Mouse (Mus musculus): ENCODE measurements around the gene Spint1.

Spint1 gene

DNA sequence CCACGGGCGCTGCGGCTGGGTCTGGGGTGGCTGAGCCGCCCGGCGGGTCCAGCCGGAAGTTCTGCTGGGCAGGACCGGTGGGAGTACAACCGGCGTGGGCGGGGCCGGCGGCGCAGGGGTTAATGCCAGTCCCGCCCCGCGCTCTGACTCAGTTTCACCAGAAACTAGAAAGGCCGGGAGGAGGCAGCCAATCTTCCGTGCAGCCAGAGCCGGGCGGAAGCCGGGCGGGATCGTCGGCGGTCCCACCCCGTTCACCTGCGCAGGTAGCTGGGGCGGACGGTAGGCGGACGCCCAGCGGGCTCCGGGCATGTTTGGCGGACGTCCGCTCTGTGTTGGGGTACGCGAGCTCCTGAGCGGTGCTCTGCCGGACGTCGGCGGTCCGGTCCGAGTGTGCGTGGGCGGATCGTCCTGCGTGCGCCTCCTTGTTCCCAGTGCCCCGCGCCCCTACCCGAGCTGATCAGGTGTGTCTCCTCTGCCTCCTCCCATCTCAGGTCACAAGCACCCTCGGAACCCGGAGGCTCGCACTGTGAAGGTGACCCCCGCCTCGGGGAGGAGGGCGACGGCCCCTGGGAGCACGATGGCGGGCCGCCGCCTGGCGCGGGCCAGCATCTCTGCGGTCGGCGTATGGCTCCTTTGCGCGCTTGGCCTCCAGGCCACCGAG, at the start of gene Spint1:
TSS of gene Spint1 (plus strand) at position 153 of the 661 bp plus-strand sequence.
- in situ Hi-C loops (cut with MseI, MboI), result no loop called here

- in situ Hi-C loops (cut with MseI, MboI), result loop anchor here (5.0 kb wide), 1 partner anchor 37 kb away; no protein-coding TSS in a partner anchor
Measured at GRCm38 (mm10) chr2:119189029-119189710, 48.0 kb upstream of the Spint1 start.

DNA sequence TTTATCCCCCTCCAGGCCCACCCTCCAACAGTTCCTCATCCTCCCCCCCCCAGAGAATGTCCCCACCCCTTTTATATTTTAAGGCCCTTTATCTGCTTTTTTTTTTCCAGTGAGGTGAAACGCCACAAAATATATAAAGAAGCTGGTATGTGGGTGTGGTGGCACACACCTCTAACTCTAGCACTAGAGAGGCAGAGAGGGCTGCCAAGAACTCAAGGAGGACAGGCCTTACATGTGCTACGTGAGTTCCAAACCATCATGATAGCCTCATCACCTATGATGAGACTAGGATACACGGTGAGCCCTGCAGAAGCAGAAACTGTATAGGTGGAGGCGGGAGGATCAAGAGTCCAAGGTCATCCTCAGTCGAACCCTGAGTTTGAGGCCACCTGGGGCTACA, 46.2 kb upstream of the Spint1 start:
- in situ Hi-C loops (cut with MseI, MboI), result no loop called here

DNA sequence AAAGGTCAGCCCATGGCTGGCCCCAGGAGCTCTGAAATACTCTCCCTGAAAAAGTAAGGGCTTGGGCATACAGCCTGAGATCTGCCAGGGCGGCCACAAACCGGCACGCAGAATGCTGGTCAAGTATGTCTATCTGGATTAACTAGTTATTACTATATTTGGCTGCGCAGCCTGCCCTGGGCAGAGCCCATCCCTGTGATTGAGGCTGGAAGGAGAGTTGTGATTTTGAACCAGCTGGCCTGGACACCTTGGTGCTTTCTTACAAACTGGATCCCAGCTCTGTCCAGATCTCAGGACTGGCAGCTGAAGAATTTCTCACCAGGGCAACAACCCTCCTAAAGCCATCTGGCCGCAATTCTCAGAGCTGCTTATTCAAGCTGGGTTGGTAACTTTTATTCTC, 43.0 kb upstream of the Spint1 start:
- in situ Hi-C loops (cut with MseI, MboI), result no loop called here

- in situ Hi-C loops (cut with MseI, MboI), result no loop called here
Measured at GRCm38 (mm10) chr2:119196316-119197108, 40.6 kb upstream of the Spint1 start.

GRCm38 (mm10) chr2:119197493-119197892, 39.7 kb upstream of the Spint1 start:
- in situ Hi-C loops (cut with MseI, MboI), result no loop called here

DNA sequence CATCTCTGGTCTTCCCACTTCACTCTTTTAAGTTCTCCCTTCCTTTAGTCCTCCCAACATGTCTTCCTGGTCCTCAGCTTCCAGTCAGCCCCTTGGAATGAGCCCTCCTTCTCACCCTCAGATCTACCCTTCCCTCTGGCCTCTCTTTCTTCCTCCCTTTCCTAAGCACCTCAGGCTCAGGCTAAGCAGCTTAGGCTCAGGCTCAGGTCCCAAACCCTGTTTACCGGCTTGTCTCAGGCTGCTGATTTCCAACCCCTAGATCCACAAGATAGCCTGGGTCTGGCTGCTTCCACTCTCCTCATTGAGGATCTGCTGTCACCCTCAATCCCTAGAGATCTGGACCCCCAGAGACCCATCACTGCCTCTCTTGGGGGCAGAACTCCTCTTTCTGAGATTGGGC, 39.1 kb upstream of the Spint1 start:
- in situ Hi-C loops (cut with MseI, MboI), result no loop called here

DNA sequence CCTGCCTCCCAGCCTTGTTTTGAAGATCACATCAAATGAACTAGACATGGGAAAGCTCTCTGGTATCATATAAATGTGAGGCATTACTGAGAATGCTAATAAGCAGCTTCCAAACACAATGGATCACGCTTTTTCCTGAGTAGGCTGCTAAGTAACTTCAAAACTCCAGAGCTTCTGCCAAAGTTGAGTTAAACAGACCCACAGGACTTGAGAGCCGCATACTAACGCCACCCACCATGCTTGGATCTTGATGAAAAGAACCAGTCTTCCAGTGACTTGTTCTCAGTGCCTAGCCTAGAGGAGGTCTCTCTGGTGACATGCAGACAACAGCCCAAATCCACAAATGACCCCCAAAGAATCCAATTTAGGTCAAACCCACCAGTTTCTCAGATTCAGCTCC, 38.2 kb upstream of the Spint1 start:
- in situ Hi-C loops (cut with MseI, MboI), result no loop called here

GRCm38 (mm10) chr2:119202914-119203453, 34.2 kb upstream of the Spint1 start:
- in situ Hi-C loops (cut with MseI, MboI), result no loop called here

GRCm38 (mm10) chr2:119203871-119204460, 33.2 kb upstream of the Spint1 start:
- in situ Hi-C loops (cut with MseI, MboI), result no loop called here

- in situ Hi-C loops (cut with MseI, MboI), result no loop called here
Measured at GRCm38 (mm10) chr2:119207961-119208343, 29.2 kb upstream of the Spint1 start.

GRCm38 (mm10) chr2:119208344-119209175, 28.6 kb upstream of the Spint1 start, which contains the start of the genes Zfyve19 and Dnajc17:
Zfyve19 (plus strand) TSS chr2:119208617.
Dnajc17 (minus strand) TSS chr2:119208795.
- in situ Hi-C loops (cut with MseI, MboI), result no loop called here

DNA sequence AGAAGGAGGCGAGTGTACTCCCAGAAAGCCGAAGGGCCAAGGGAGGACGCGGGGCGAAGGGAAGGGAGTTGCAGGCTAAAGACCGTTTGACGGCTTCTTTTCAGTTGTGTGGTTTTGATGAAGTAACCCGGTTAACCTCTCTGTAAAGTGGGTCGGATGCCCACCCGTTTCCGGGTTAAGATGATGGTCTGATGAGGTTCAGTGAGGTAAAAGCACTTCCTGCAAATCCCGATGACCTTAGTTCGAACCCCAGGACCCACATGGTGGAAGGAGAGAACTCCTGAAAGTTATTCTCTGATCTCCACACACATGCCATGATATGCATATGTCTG, 28.0 kb upstream of the Spint1 start:
- in situ Hi-C loops (cut with MseI, MboI), result no loop called here

GRCm38 (mm10) chr2:119229775-119230704, 7.1 kb upstream of the Spint1 start, which contains the start of gene Ppp1r14d:
Ppp1r14d (minus strand) TSS chr2:119229906.
- in situ Hi-C loops (cut with MseI, MboI), result no loop called here

- in situ Hi-C loops (cut with MseI, MboI), result no loop called here
Measured at GRCm38 (mm10) chr2:119236682-119237209, 416 bp upstream of the Spint1 start.

DNA sequence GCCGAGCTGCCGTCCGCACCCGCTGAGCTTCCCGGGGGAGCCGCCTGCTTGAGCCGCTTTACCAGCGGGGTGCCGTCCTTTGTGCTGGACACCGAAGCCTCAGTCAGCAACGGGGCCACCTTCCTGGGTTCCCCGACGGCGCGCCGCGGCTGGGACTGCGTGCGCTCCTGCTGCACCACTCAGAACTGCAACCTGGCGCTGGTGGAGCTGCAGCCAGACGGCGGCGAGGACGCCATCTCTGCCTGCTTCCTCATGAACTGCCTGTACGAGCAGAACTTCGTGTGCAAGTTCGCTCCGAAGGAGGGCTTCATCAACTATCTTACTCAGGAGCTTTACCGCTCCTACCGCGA, 684 bp downstream of the Spint1 start:
- in situ Hi-C loops (cut with MseI, MboI), result no loop called here

DNA sequence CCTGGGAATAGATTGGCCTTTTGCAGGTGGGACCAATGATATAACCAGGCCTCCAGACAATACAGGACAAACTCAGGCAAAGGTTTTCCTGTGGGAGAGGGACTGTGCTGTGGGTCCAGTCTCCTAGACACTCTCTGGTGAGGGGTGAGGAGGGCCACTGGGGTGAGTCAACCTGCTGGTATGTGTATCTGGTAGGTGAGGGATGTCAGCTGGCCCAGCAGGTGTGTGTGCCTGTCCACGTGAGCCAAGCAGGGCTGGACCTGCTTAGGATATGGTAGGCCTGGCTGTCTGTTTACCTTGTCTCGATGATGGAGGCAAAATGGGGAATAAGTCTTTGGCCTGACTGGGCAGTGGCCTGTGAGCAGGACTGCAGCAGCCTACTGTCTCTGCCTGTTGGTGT, 1.5 kb downstream of the Spint1 start:
- in situ Hi-C loops (cut with MseI, MboI), result no loop called here

DNA sequence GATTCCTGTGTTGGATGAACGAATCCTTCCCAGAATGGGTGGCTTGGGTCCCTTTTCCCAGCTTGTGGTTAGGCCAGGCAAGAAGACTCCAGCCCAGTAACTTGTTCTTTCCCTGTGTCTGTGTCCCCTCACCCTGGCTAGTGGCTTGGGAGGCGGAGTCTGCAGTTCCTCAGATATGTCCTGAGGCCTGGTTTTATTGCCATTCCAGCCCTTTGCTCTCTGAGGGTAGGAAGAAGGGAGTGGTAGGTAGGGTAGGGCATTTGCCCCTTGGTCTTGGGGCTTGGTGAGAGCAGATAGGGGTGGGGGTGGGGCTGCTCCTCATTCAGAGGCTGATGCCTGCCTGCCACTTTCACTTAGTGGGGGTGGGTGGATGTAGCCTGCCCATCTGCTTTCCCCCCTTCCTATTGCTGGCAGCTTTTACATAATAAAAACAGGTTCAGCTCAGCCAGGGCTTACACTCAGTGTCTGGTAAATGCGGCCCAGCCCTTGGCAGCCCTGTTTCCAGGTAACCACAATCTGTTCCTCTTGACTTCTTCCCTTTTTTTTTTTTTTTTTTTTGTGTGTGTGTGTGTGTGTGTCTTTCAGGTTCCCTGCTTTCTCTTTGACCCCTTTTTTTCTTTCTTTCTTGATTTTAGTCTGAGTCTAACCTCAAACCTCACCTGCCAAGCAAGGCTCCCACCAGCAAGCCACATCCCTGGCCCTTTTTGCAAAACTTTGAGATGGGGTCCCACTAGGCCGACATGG, 3.1 kb downstream of the Spint1 start:
- in situ Hi-C loops (cut with MseI, MboI), result no loop called here

DNA sequence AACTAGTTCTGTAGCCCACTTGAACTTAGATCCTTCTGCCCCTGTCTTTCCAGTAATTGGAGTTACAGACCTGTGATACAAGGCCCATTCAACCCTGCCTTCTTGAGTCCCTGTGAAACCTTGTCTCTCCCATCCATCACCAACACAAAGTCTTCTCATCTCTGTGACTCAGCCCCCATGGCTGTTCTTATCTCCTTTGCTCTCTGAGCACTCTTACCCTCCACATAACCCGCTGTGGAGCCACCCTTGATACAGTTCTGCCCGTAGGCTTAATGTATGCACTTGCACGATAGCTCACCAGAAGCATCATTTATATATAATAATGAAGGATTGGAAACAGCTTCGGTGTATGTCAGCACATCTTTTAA, 3.6 kb downstream of the Spint1 start:
- in situ Hi-C loops (cut with MseI, MboI), result no loop called here
